Mouse (Mus musculus) heart, embryonic 12.5 days (tissue): ENCODE measurements around the gene Ccl7. TPM values are rescaled to one million over a fixed set of nuclear protein-coding genes. Genes with fewer than 3 reads are reported as not detected.
A peak's percentile ranks its signal among the peaks of the same experiment; 100 is the strongest.

Source experiments
- ATAC-seq: fragments of 200-750 bp; cut with Nextera tagmentation; 2 replicates; pipeline ENCODE4 v1.8.0; 2017; ENCODE audit warnings: moderate TSS enrichment, moderate library complexity; ENCODE audit not compliant: insufficient number of reproducible peaks, low FRiP score
- H3K27ac ChIP-seq: fragments of 300-500 bp; sonication (generic); 2 replicates; pipeline ENCODE4 v1.5.1; 2016; ENCODE audit warnings: mild to moderate bottlenecking, moderate library complexity; ENCODE audit not compliant: poor library complexity, severe bottlenecking
- H3K27me3 ChIP-seq: fragments of 300-500 bp; sonication (generic); replicated peaks from 2 replicates; pipeline ENCODE4 v1.6.1; 2016; ENCODE audit warnings: mild to moderate bottlenecking, moderate library complexity
- H3K36me3 ChIP-seq: fragments of 300-500 bp; sonication (generic); 2 replicates; pipeline ENCODE4 v1.6.1; 2016; ENCODE audit warnings: mild to moderate bottlenecking, moderate library complexity
- H3K4me1 ChIP-seq: fragments of 300-500 bp; sonication (generic); replicated peaks from 2 replicates; pipeline ENCODE4 v1.6.1; 2016; ENCODE audit warnings: mild to moderate bottlenecking
- H3K4me2 ChIP-seq: fragments of 300-500 bp; sonication (generic); 2 replicates; pipeline ENCODE4 v1.6.1; 2016; ENCODE audit warnings: mild to moderate bottlenecking, moderate library complexity
- H3K4me3 ChIP-seq: fragments of 300-500 bp; sonication (generic); 2 replicates; pipeline ENCODE4 v1.5.1; 2016; ENCODE audit warnings: mild to moderate bottlenecking
- H3K9ac ChIP-seq: fragments of 300-500 bp; sonication (generic); 2 replicates; pipeline ENCODE4 v1.6.1; 2016; ENCODE audit warnings: mild to moderate bottlenecking, moderate library complexity
- H3K9me3 ChIP-seq: fragments of 300-500 bp; sonication (generic); replicated peaks from 2 replicates; pipeline ENCODE4 v1.6.1; 2016; ENCODE audit warnings: mild to moderate bottlenecking, moderate library complexity
- whole genome bisulfite sequencing: fragments of 180-500 bp; shearing (Covaris S2); methylation state at CpG from one replicate; pipeline ENCODE4 v1.1.7; 2016; 5-methylcytosine and 5-hydroxymethylcytosine counted together
- polyA plus RNA-seq: library from polyadenylated mRNA; unstranded; fragments of >200 nt; fragmentation: Nextera tagmentation; extraction: Ambion mirVana; gene quantifications from 2 replicates; pipeline ENCODE4 v1.2.1, GENCODE M21; 2016

Gene Ccl7
- polyA plus RNA-seq, 1 experiment from 2014 or later = 2.6 TPM

GRCm38 (mm10) chr11:82015066-82015465, 30.4 kb upstream of the Ccl7 start:
- peaks cover 10% of the 10 kb centered on the region for H3K4me1 ChIP-seq
- no peaks in the 10 kb centered on the region for H3K36me3 ChIP-seq
- no peaks in the 10 kb centered on the region for H3K27me3 ChIP-seq
- no peak for ATAC-seq
- 60% methylated on average over 2 of the region's 2 CpGs for WGBS
- no peak overlapping the region for H3K4me2 ChIP-seq
- no peak overlapping the region for H3K27ac ChIP-seq
- H3K9ac ChIP-seq = no peak overlapping the region
- no peak overlapping the region for H3K4me3 ChIP-seq
- no peaks in the 10 kb centered on the region for H3K9me3 ChIP-seq

DNA sequence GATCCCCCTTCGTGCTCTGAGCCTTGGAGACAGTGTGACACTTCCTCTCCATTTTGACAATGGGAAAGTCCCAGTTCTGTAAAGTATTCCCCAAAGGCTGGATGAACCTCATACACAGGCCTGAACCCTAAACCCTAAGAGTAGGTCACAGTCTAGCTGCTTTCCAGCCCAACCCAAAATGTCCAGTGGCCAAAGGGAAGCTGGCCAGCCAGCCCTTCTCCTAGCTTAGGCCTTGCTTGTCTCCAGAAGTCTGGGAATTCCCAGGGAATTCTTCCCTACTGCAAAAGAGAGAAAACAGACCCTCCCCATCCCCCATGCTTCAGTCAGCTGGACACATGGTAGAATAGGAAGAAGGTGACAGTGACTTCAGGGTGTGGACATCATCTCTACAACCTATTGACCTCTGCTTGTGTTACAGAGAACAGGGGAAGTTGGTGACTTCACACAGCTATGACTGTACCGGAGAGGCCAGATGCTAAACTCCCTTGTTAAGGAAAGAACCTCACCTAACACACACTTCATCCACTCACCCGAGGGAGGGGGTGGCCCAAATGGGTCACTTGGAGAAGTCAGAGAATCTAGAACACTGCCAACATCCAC, 29.2 kb upstream of the Ccl7 start:
- Histone ChIP-seq H3K27me3 (no peaks in the 10 kb centered on the region), H3K9ac (no peak overlapping the region), H3K4me1 (peaks cover 22% of the 10 kb centered on the region), H3K36me3 (no peaks in the 10 kb centered on the region), H3K4me2 (no peak overlapping the region), H3K9me3 (no peaks in the 10 kb centered on the region), H3K4me3 (no peak overlapping the region), H3K27ac (no peak overlapping the region)
- WGBS = 60% methylated on average over 3 of the region's 3 CpGs
- ATAC-seq = no peak

DNA sequence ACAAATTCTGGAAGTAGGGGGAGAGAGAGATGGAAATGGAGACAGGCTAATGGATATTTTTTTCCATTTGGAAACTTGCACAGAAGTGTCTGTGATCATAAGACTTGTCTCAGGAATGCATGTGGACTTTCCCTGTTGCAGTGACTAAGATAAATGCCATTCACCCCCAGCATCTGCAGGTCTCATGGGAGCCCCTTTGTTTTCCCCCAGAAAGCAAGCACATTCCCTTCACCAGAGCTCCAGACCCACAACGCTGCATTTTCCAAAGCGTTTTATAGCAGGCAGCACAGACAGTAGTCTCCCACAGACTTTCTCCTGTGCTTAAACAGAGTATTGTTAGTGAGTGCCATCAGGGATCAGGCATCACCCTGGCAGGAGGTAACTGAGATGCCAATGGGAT, 26.1 kb upstream of the Ccl7 start:
- WGBS = 29% methylated on average over 2 of the region's 2 CpGs
- Histone ChIP-seq H3K4me2 (no peak overlapping the region), H3K4me3 (no peak overlapping the region), H3K36me3 (no peaks in the 10 kb centered on the region), H3K27me3 (no peaks in the 10 kb centered on the region), H3K4me1 (peaks cover 24% of the 10 kb centered on the region), H3K9me3 (no peaks in the 10 kb centered on the region), H3K9ac (no peak overlapping the region), H3K27ac (no peak overlapping the region)
- ATAC-seq = no peak

- no peak for ATAC-seq
- H3K4me1 ChIP-seq = peaks cover 24% of the 10 kb centered on the region
- H3K36me3 ChIP-seq = no peaks in the 10 kb centered on the region
- H3K9ac ChIP-seq = no peak overlapping the region
- no peak overlapping the region for H3K4me3 ChIP-seq
- no peak overlapping the region for H3K4me2 ChIP-seq
- H3K9me3 ChIP-seq = no peaks in the 10 kb centered on the region
- no peaks in the 10 kb centered on the region for H3K27me3 ChIP-seq
- no peak overlapping the region for H3K27ac ChIP-seq
Measured at GRCm38 (mm10) chr11:82019793-82020192, 25.7 kb upstream of the Ccl7 start.

- Histone ChIP-seq H3K9ac (no peak overlapping the region), H3K27ac (no peak overlapping the region), H3K4me2 (no peak overlapping the region), H3K4me3 (no peak overlapping the region), H3K36me3 (no peaks in the 10 kb centered on the region), H3K27me3 (no peaks in the 10 kb centered on the region), H3K9me3 (no peaks in the 10 kb centered on the region), H3K4me1 (peaks cover 24% of the 10 kb centered on the region)
- no peak for ATAC-seq
- 29% methylated on average over 3 of the region's 3 CpGs for WGBS
Measured at GRCm38 (mm10) chr11:82021406-82021805, 24.1 kb upstream of the Ccl7 start.

GRCm38 (mm10) chr11:82022504-82023056, 22.9 kb upstream of the Ccl7 start:
- H3K4me3 ChIP-seq = no peak overlapping the region

DNA sequence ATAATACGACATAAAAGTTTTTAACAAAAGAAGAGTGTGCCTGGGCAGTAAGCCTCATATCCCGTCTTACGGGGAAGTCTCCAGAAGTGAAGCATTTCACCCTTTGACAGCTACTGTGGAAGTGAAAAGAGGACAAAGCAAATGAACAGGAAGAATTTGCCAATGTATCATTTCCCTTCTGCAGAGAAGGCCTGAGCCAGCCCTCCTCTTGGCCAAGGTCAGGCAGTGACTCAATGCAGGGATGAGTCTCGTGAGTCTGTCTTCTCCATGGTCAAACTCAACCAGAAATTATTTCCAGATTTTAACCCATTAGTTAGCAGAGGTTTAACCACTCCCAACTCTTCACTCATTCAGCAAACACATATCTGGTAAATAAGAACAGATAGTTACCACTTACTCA, 21.7 kb upstream of the Ccl7 start:
- Histone ChIP-seq H3K27me3 (no peaks in the 10 kb centered on the region), H3K4me1 (peaks cover 24% of the 10 kb centered on the region), H3K4me3 (no peak overlapping the region), H3K9me3 (no peaks in the 10 kb centered on the region), H3K4me2 (no peak overlapping the region), H3K36me3 (no peaks in the 10 kb centered on the region), H3K27ac (no peak overlapping the region), H3K9ac (no peak overlapping the region)
- no peak for ATAC-seq
- 76% methylated on average over 4 of the region's 4 CpGs for WGBS

More at GRCm38 (mm10) chr11:82022504-82023056, 22.9 kb upstream of the Ccl7 start:
- Histone ChIP-seq H3K27me3 (no peaks in the 10 kb centered on the region), H3K9ac (no peak overlapping the region), H3K4me2 (no peak overlapping the region), H3K27ac (no peak overlapping the region), H3K36me3 (no peaks in the 10 kb centered on the region), H3K4me1 (peaks cover 24% of the 10 kb centered on the region), H3K9me3 (no peaks in the 10 kb centered on the region)
- 82% methylated on average over 6 of the region's 6 CpGs for WGBS
- ATAC-seq = no peak

- Histone ChIP-seq H3K4me3 (no peak overlapping the region), H3K9me3 (no peaks in the 10 kb centered on the region), H3K27ac (no peak overlapping the region), H3K4me2 (no peak overlapping the region), H3K4me1 (peaks cover 25% of the 10 kb centered on the region), H3K36me3 (no peaks in the 10 kb centered on the region), H3K27me3 (no peaks in the 10 kb centered on the region), H3K9ac (no peak overlapping the region)
- 73% methylated on average over 2 of the region's 2 CpGs for WGBS
- ATAC-seq = no peak
Measured at GRCm38 (mm10) chr11:82030171-82030570, 15.3 kb upstream of the Ccl7 start.

DNA sequence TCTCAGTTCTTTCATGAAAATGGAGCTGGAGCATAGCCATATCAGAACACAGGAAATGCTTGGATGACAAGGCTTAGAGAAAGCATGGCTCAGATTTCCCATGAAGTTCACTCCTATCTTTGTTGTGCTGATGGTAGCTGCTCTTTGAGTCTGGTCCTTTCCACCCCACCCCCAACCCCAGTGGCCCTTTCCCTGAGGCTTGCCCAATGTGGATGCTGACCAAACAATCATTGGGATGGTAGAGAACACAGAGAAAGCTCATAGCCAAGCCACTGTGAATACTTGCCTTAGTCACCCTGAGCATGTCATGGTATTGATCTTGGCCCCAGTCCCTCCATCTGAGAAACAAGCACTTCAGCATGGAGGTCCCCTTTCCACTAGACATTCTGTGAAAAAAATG, 13.4 kb upstream of the Ccl7 start:
- Histone ChIP-seq H3K4me1 (peaks cover 29% of the 10 kb centered on the region), H3K27ac (peak overlapping the region; percentile 73), H3K4me3 (no peak overlapping the region), H3K36me3 (no peaks in the 10 kb centered on the region), H3K9ac (no peak overlapping the region), H3K27me3 (no peaks in the 10 kb centered on the region), H3K4me2 (no peak overlapping the region), H3K9me3 (no peaks in the 10 kb centered on the region)
- no peak for ATAC-seq

- 23% methylated on average over 8 of the region's 8 CpGs for WGBS
- Histone ChIP-seq H3K36me3 (no peaks in the 10 kb centered on the region), H3K9ac (no peak overlapping the region), H3K27ac (peak overlapping the region; percentile 86), H3K4me1 (peaks cover 29% of the 10 kb centered on the region), H3K4me2 (no peak overlapping the region), H3K27me3 (no peaks in the 10 kb centered on the region), H3K4me3 (no peak overlapping the region), H3K9me3 (no peaks in the 10 kb centered on the region)
- peak; percentile 66; the same call in 1 of the 2 replicates for ATAC-seq
Measured at GRCm38 (mm10) chr11:82032678-82033344, 12.7 kb upstream of the Ccl7 start.

DNA sequence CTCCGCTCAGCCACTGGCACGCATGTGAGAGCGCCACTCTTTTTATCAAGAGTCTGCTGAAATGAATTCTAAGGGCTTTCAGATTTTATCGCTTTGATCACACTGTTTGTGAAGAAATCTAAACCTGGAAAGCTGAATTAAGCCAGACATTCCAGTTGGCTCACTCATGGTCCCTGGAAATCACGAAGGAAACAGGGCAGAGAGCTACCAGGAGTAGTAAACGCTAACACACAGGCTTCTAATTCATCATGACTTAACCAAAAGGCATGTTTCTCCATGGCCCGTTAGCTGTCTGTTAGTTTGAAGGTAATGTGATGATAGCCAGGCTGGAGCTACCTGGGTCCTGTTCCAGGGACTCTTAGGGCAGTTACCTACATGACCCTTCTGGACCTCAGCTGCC, 11.1 kb upstream of the Ccl7 start:
- Histone ChIP-seq H3K4me3 (no peak overlapping the region), H3K9ac (no peak overlapping the region), H3K4me1 (peaks cover 43% of the 10 kb centered on the region), H3K27me3 (no peaks in the 10 kb centered on the region), H3K9me3 (no peaks in the 10 kb centered on the region), H3K27ac (0 out of 2 replicates have a peak overlapping the region, but pooled peaks have one; percentile 3), H3K4me2 (no peak overlapping the region), H3K36me3 (no peaks in the 10 kb centered on the region)
- ATAC-seq = no peak
- WGBS = 70% methylated on average over 7 of the region's 7 CpGs
